Mouse (Mus musculus): Measurements from ENCODE around the gene Mtmr12.

Mtmr12 gene

GRCm38 (mm10) chr15:12322676-12323402, 118.0 kb downstream of the Mtmr12 start:
- no peak for DNase-seq
